Mouse (Mus musculus): ENCODE data around the gene Gpcpd1. TPM values are rescaled to one million over a fixed set of nuclear protein-coding genes. Genes with fewer than 3 reads are reported as not detected.

Gene Gpcpd1
- polyA plus RNA-seq, 1 experiment from 2014 or later: 52.2 TPM

DNA sequence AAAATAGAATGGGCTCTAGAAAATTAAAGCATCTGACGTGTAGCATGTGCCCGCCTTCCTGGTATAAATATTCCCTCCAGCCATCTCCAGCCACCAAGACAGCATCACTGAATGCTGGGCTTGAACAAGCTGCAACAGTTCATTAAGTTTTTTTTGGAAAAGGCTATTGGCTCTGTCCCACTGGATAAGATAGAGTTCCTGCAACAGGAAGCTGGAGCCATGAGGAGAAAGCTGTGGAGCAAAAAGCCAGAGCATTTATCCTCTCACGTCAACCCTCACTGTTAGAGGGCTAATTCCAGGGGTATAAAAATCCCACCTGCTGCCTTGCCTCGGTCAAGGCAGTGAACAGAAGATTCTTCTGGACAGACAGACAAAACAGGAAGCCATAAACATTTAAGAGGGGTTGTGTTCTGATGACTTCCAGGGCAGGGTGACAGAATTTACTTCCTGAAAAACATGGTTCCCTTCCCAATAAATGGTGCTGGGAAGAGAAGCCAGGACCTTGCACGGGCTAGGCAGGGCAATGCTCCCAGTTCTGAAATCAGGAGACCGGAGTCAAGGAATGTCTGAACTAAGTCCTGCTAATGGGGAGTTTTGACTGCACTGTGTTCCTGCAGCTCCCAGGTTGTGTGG, 2.5 kb upstream of the Gpcpd1 start:
- no peaks in the 10 kb centered on the region for H3K27me3 ChIP-seq (replicated peaks; ENCODE audit: insufficient read depth, low read length)
- no peaks in the 10 kb centered on the region for H3K9me3 ChIP-seq (ENCODE audit: low read length)
- DNase-seq (ENCODE audit: low spot score) (no peak), ATAC-seq (no peak)
- H3K4me3 ChIP-seq (ENCODE audit: low read depth, low read length): no peak overlapping the region
- no peaks in the 10 kb centered on the region for H3K36me3 ChIP-seq (ENCODE audit: insufficient read depth, low read length)
- 53% methylated on average over 6 of the region's 6 CpGs for WGBS
- H3K4me1 ChIP-seq (ENCODE audit: insufficient read depth, low read depth, low read length): no peaks in the 10 kb centered on the region
- H3K27ac ChIP-seq (ENCODE audit: low read length): no peak overlapping the region
- H3K4me2 ChIP-seq (replicated peaks; ENCODE audit: low read depth, low read length): no peak overlapping the region
- TF ChIP-seq EP300 (IDR thresholded peaks at IDR 0.05): no peak
- TF ChIP-seq CTCF (IDR thresholded peaks at IDR 0.05): no peak
- no peak overlapping the region for H3K9ac ChIP-seq (replicated peaks; ENCODE audit: low read depth)

DNA sequence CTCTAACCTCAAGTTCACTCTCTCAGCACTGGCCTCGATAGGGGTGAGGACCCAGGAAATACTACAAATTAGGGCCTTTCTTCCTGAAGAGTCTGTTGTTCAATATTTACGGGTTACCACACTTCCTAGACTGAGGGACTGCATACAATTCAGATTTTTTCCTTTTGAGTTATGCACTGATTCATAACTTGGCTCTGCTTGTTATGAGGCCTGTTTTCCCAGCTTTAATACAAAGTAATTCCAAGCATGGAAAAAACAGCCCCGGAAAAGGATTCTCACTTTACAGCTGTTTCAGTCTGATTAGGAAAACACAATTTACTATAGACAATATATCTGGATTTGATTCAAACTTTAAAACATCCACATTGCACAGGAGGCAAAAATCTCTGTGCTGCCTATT, 1.5 kb downstream of the Gpcpd1 start:
- TF ChIP-seq EP300 (IDR thresholded peaks at IDR 0.05) (0 out of 2 replicates have a peak, but pooled peaks have one; percentile 11), CTCF (IDR thresholded peaks at IDR 0.05) (no peak)
- H3K27me3 ChIP-seq (replicated peaks; ENCODE audit: insufficient read depth, low read length): no peaks in the 10 kb centered on the region
- DNase-seq (ENCODE audit: low spot score) (peak; percentile 59), ATAC-seq (peak; percentile 37)
- H3K36me3 ChIP-seq (ENCODE audit: insufficient read depth, low read length): no peaks in the 10 kb centered on the region
- H3K9ac ChIP-seq (replicated peaks; ENCODE audit: low read depth): no peak overlapping the region
- 34% methylated on average over 3 of the region's 3 CpGs for WGBS
- H3K4me2 ChIP-seq (replicated peaks; ENCODE audit: low read depth, low read length): no peak overlapping the region
- H3K9me3 ChIP-seq (ENCODE audit: low read length): no peaks in the 10 kb centered on the region
- no peak overlapping the region for H3K4me3 ChIP-seq (ENCODE audit: low read depth, low read length)
- H3K27ac ChIP-seq (ENCODE audit: low read length): 0 out of 2 replicates have a peak overlapping the region, but pooled peaks have one; percentile 20
- H3K4me1 ChIP-seq (ENCODE audit: insufficient read depth, low read depth, low read length): peaks cover 9% of the 10 kb centered on the region; the same call in 1 of the 2 replicates

DNA sequence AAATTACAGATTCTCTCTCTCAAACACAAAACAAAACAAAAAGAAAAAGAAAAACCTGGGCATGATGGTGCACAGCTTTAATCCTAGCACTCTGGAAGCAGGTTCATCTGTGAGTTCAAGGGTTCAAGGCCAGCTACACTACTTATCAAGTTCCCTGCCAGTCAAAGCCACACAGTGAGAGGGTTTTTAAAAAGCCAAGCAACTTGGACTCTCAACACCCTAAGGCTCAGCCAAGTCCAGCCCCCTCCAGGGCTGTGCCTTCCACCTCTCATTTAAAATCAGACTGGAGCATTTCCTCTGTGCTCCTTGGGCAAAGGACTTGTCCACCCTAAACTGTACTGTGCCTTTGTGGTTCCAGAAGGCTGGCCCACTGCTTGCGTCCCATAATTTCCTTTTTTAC, 3.3 kb downstream of the Gpcpd1 start:
- Histone ChIP-seq H3K9ac (replicated peaks; ENCODE audit: low read depth) (no peak overlapping the region), H3K4me1 (ENCODE audit: insufficient read depth, low read depth, low read length) (peaks cover 9% of the 10 kb centered on the region; the same call in 1 of the 2 replicates), H3K27ac (ENCODE audit: low read length) (no peak overlapping the region), H3K9me3 (ENCODE audit: low read length) (no peaks in the 10 kb centered on the region), H3K27me3 (replicated peaks; ENCODE audit: insufficient read depth, low read length) (no peaks in the 10 kb centered on the region), H3K4me3 (ENCODE audit: low read depth, low read length) (no peak overlapping the region), H3K4me2 (replicated peaks; ENCODE audit: low read depth, low read length) (no peak overlapping the region), H3K36me3 (ENCODE audit: insufficient read depth, low read length) (no peaks in the 10 kb centered on the region)
- ATAC-seq (no peak), DNase-seq (ENCODE audit: low spot score) (no peak)
- WGBS: 61% methylated on average over 1 of the region's 1 CpGs
- TF ChIP-seq CTCF (IDR thresholded peaks at IDR 0.05) (no peak), EP300 (IDR thresholded peaks at IDR 0.05) (no peak)

DNA sequence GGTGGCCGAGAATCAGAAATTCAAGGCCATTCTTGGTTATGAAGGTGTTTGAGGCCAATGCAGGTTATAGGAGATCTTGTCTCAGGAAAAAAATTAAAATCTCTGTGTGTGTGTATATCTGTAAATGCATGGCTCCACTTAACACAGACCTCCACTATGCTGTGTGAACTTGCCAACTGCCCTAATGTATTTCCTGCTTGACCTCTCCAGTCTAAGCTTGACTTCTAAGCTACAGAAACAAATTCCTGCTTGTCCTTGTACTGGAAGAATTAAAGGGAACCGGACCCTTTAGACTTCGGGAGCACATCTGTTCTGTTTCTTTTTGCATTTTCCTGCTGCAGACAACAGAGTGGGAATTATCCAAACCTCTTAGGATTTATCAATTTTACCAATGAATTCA, 4.4 kb downstream of the Gpcpd1 start:
- DNase-seq (ENCODE audit: low spot score) (no peak), ATAC-seq (no peak)
- H3K27ac ChIP-seq (ENCODE audit: low read length): no peak overlapping the region

DNA sequence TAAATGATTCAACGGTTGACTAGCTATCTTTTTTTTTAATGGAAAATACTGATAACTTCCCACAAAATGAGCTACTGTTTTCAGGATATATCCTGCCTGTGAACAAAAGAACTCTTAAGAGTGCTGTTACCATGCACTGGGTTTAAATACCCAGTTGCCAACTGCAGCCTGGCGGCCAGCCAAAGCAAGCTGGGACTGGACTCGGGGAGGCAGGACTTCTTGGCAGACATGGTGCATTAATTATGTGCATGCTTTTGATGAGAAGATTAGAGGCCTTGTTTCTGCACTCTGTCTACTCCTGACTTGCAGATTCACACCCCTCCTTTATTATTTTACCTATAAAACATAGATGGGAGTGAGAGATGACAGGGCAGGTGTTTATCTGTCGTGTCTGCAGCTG, 5.3 kb downstream of the Gpcpd1 start:
- Histone ChIP-seq H3K27ac (ENCODE audit: low read length) (no peak overlapping the region), H3K9me3 (ENCODE audit: low read length) (no peaks in the 10 kb centered on the region), H3K9ac (replicated peaks; ENCODE audit: low read depth) (no peak overlapping the region), H3K4me2 (replicated peaks; ENCODE audit: low read depth, low read length) (no peak overlapping the region), H3K27me3 (replicated peaks; ENCODE audit: insufficient read depth, low read length) (no peaks in the 10 kb centered on the region), H3K4me3 (ENCODE audit: low read depth, low read length) (no peak overlapping the region), H3K36me3 (ENCODE audit: insufficient read depth, low read length) (no peaks in the 10 kb centered on the region), H3K4me1 (ENCODE audit: insufficient read depth, low read depth, low read length) (peaks cover 9% of the 10 kb centered on the region; the same call in 1 of the 2 replicates)
- 36% methylated on average over 4 of the region's 4 CpGs for WGBS
- no peak for TF ChIP-seq EP300 (IDR thresholded peaks at IDR 0.05)
- TF ChIP-seq CTCF (IDR thresholded peaks at IDR 0.05): no peak
- ATAC-seq: no peak
- peak; percentile 77 for DNase-seq (ENCODE audit: low spot score)

More for the DNA sequence above, 4.4 kb downstream of the Gpcpd1 start:
- Histone ChIP-seq H3K4me3 (ENCODE audit: low read depth, low read length) (no peak overlapping the region), H3K4me1 (ENCODE audit: insufficient read depth, low read depth, low read length) (peaks cover 9% of the 10 kb centered on the region; the same call in 1 of the 2 replicates), H3K9ac (replicated peaks; ENCODE audit: low read depth) (no peak overlapping the region), H3K27me3 (replicated peaks; ENCODE audit: insufficient read depth, low read length) (no peaks in the 10 kb centered on the region), H3K9me3 (ENCODE audit: low read length) (no peaks in the 10 kb centered on the region), H3K36me3 (ENCODE audit: insufficient read depth, low read length) (no peaks in the 10 kb centered on the region), H3K4me2 (replicated peaks; ENCODE audit: low read depth, low read length) (no peak overlapping the region)
- WGBS: 69% methylated on average over 3 of the region's 3 CpGs
- no peak for TF ChIP-seq EP300 (IDR thresholded peaks at IDR 0.05)

DNA sequence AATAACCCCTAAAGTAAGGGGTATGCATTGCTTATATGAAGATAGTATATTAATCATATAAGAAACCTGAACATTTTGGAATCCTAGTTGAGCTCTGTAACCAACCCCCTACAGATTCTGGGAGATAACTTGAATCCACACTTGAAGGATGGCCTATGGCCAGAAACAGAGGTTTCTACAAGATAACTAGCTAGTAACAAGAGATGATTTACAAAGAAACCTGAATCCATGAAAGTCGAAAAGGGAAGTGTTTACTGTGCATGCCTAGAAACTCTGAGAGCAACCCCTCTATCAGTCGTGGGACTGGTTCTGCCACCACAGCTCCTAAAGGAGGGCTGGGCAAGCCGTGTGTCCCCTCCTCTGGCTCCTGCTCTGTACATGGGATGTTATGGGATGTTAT, 7.8 kb downstream of the Gpcpd1 start:
- WGBS: 59% methylated on average over 3 of the region's 3 CpGs
- Histone ChIP-seq H3K27me3 (replicated peaks; ENCODE audit: insufficient read depth, low read length) (no peaks in the 10 kb centered on the region), H3K4me2 (replicated peaks; ENCODE audit: low read depth, low read length) (no peak overlapping the region), H3K4me3 (ENCODE audit: low read depth, low read length) (no peak overlapping the region), H3K36me3 (ENCODE audit: insufficient read depth, low read length) (no peaks in the 10 kb centered on the region), H3K9ac (replicated peaks; ENCODE audit: low read depth) (no peak overlapping the region), H3K27ac (ENCODE audit: low read length) (no peak overlapping the region), H3K4me1 (ENCODE audit: insufficient read depth, low read depth, low read length) (peaks cover 19% of the 10 kb centered on the region; the same call in 1 of the 2 replicates), H3K9me3 (ENCODE audit: low read length) (no peaks in the 10 kb centered on the region)
- no peak for DNase-seq (ENCODE audit: low spot score)
- no peak for TF ChIP-seq CTCF (IDR thresholded peaks at IDR 0.05)
- ATAC-seq: no peak

Data from lung, postnatal 0 days (tissue).